Mouse (Mus musculus) left cerebral cortex, postnatal 25 days (tissue): ENCODE data around the gene Rnpepl1. TPM values are rescaled to one million over a fixed set of nuclear protein-coding genes. Genes with fewer than 3 reads are reported as not detected.
"Not testable (repeated sequence)": the region's sequence is repeated elsewhere in the genome, so short reads cannot be mapped to it uniquely, and the experiment has no call there.

Experiments used
- DNase-seq, 2 experiments: peaks; one replicate each; pipeline ENCODE4 v3.0.0; 2022; ENCODE audit warnings: low spot score in 2 of 2, mixed read lengths in 1 of 2
- intact Hi-C: fragments of 180-260 bp; cut with DNase I; formaldehyde crosslinking; loops from one replicate; pipeline ENCODE4 v1.15.1; 2025
- total RNA-seq, 2 experiments: library from RNA; stranded (reverse); gene quantifications; 2 replicates each; pipeline ENCODE4 v1.2.3; 2021

Gene Rnpepl1
- total RNA-seq, 2 experiments from 2014 or later: 32.3 to 32.9 TPM

DNA sequence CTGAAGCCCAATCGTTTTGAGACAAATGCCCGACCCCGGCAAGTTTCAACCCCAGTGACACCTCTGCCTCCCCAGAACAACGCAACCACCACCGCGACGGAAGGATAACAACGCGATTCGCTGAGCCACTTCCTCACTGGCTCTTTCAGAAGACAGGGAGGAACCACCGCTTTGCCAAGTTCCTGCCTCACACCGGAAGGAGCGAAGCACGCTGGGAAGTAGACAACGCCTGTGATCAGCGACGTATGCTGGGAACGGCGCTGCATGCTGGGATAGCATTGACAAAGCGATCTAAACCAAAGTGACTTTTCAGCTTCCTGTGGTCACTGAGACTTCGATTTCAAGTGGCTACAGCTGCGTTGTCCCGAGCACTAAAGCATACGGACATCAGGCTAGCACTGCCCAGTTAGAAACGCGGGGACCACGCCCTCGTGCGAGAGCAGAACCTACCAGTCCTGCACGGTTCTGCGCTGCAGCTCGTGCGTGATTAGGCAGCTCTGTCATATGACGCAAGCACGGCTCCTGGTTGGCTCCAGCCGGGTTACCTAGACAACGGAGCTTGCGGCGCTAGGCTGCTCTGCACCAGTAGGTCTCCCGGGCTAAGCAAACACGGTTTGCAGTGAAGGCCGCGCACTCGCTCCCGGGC, 23.7 kb downstream of the Rnpepl1 start, which contains the start of gene Capn10:
Gene Capn10, plus strand, starts transcription at position 195 of the 646 bp plus-strand sequence.
- DNase-seq: peak; percentile 98 to 99
- intact Hi-C loops: loop anchor here (1.0 kb wide), 2 partner anchors 23 to 27 kb away; no protein-coding TSS in a partner anchor

- intact Hi-C loops: no loop called here
- DNase-seq: no peak
These were observed 24.7 kb downstream of the Rnpepl1 start for GRCm38 (mm10) chr1:92935054-92935962.

- intact Hi-C loops: no loop called here
- DNase-seq: no peak
These were observed 25.4 kb downstream of the Rnpepl1 start for GRCm38 (mm10) chr1:92935977-92936376.

- DNase-seq: no peak
- intact Hi-C loops: no loop called here
These were observed 25.9 kb downstream of the Rnpepl1 start for GRCm38 (mm10) chr1:92936467-92936866.

DNA sequence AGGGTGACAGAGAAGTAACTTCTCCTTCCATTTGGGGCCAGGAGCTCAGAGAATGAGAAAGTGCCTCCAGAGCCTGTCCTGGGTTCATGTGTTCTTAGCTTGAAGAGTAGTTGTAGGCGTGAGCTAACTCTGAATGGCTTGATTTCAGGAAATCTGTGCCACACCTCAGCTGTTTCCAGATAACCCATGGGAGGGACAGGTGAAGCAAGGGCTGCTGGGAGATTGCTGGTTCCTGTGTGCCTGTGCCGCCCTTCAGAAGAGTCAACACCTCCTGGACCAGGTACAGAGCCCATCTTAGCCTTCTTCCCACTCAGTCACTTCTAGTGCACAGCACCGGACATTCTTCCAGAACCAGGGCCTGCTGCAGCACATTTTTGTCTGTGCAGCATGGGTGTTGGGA, 27.2 kb downstream of the Rnpepl1 start:
- intact Hi-C loops: no loop called here

GRCm38 (mm10) chr1:92939746-92940145, 29.2 kb downstream of the Rnpepl1 start:
- no peak for DNase-seq
- intact Hi-C loops: no loop called here

More for the DNA sequence above, 27.2 kb downstream of the Rnpepl1 start:
- DNase-seq: no peak

DNA sequence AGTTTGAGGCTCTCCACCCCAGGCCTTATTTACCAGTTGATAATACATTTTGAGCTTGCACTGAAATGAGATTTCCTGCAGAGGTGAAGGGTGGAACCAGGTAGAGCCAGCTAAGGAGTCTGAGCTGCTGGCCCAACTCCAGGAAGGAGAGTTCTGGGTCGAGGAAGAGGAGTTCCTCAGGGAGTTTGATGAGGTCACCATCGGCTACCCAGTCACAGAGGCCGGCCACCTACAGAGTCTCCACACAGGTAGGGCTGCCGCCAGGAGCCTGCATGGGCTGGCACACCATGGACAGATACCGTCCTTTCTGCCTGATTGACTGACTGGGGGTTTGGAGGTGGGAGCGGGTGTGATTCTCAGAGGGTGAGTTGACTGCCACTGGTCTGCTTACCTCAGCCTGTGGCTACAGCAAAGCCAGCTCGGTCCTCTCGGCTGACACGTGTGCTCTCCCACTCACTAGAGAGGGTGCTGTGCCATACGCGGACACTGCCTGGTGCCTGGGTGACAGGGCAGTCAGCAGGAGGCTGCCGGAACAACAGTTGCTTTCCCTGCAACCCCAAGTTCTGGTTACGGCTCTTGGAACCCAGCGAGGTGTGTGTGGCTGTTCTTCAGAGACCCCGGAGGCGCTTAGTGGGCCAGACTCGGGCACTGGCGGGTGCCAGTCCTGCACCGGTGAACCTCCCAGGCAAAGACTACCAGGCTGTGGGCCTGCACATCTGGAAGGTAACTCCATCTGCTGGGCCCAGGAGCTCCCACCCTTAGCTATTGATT, 32.8 kb downstream of the Rnpepl1 start:
- DNase-seq: no peak
- intact Hi-C loops: loop anchor here (1.0 kb wide), 1 partner anchor 15 kb away; no protein-coding TSS in a partner anchor

- no peak for DNase-seq
- intact Hi-C loops: no loop called here
These were observed 37.4 kb downstream of the Rnpepl1 start for GRCm38 (mm10) chr1:92947966-92948365.

GRCm38 (mm10) chr1:92949426-92949825, 38.8 kb downstream of the Rnpepl1 start:
- no peak for DNase-seq
- intact Hi-C loops: no loop called here

- intact Hi-C loops: no loop called here
These were observed 40.0 kb downstream of the Rnpepl1 start, which contains the start of gene Gpr35 for GRCm38 (mm10) chr1:92950607-92951006. Gpr35 (plus strand) TSS chr1:92950865.

DNA sequence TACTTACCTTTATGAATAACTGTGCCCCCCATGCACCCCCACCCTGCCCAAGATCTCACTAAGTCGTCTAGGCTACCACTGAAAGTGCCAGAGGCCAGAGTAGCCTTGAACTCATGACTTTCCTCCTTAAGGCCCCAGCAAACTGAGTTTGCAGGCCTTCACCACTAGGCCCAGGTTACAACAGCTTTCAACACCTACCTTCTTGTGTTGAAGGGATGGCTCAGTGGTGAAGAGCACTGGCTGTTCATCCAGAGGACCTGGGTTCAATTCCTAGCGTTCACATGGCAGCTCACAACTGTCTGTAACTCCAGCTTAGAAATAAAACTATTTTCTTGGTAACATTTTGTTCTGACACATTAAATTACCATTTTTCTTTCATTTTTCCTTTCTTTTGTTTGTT, 43.1 kb downstream of the Rnpepl1 start:
- intact Hi-C loops: no loop called here
- DNase-seq: no peak

More at GRCm38 (mm10) chr1:92950607-92951006, 40.0 kb downstream of the Rnpepl1 start, which contains the start of gene Gpr35:
- DNase-seq: no peak

DNA sequence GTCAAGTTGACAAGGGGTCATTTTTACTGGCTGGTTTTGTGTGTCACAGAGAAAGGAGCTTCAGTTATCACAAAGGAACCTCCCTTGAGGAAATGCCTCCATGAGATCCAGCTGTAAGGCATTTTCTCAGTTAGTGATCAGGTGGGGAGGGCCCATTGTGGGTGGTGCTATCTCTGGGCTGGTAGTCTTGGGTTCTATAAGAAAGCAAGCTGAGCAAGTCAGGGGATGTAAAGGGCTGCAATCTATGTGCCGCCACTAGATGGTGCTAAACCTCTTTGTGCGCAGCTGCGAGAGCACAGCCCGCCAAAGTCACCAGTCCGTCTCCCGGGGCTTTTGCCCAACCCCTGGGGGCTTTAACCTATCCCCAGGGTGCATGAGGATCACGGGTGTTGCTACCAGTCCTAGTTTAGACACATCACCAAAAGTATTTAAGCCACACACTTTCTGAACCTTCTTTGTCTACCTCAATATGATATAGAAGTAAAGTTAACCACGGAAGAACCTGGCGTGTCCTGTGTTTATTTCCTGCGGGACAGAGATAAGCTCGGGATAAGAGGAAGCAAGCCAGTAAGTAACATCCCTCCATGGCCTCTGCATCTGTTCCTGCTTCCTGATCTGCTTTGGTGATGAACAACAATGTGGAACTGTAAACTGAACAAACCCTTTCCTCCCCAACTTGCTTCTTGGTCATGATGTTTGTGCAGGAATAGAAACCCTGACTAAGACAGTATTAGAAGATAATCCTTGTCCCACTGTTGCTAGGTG, 46.2 kb downstream of the Rnpepl1 start:
- intact Hi-C loops: not testable (repeated sequence)
- peak; percentile 72 to 86 for DNase-seq

GRCm38 (mm10) chr1:92958999-92959398, 48.4 kb downstream of the Rnpepl1 start:
- DNase-seq: no peak
- intact Hi-C loops: loop anchor here (1.0 kb wide), 1 partner anchor 50 kb away; no protein-coding TSS in a partner anchor

- intact Hi-C loops, DNase-seq: not testable (repeated sequence)
These were observed 60.2 kb downstream of the Rnpepl1 start for GRCm38 (mm10) chr1:92970791-92971190.

- no peak for DNase-seq
- intact Hi-C loops: no loop called here
These were observed 61.6 kb downstream of the Rnpepl1 start for GRCm38 (mm10) chr1:92971879-92972795.

DNA sequence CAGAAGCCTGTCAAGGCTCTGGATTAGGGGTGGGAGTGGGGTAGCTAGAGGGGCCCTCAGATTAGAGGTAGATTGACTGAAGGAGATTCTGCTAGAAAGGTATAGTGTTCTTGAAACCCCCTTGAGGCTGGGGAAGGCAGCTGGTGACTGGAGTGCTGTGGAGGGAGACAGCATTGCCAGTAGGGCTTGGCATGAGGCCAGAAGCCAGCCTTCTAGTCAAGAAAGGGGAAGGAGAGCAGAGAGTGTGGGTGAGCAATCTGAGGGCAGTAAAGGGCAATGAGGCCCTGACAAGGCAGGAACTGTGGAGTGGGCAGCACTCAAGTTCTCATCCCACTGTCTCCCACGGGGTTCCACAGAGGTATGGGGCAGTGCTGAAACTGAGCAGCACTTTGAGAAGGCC, 62.3 kb downstream of the Rnpepl1 start:
- DNase-seq: peak; percentile 20 to 24
- intact Hi-C loops: no loop called here
